Mouse (Mus musculus) layer of hippocampus, postnatal 14 days (tissue): ENCODE results near the gene Gm49396. TPM values are rescaled to one million over a fixed set of nuclear protein-coding genes. Genes with fewer than 3 reads are reported as not detected.

Experiments used
- DNase-seq, 2 experiments: peaks; one replicate each; pipeline ENCODE4 v3.0.0; 2021 to 2022; ENCODE audit warnings: low spot score in 2 of 2, mixed read lengths in 1 of 2
- microRNA-seq, 2 experiments: library from miRNA; unstranded; fragments of <30 nt; microRNA quantifications; one replicate each; pipeline ENCODE4 v1.2.0; 2021
- total RNA-seq, 2 experiments: library from RNA; stranded (reverse); gene quantifications; 2 replicates each; pipeline ENCODE4 v1.2.3; 2021

Gm49396 gene
- total RNA-seq, 2 experiments from 2014 or later, result 4.7 to 5.3 TPM

- no peak for DNase-seq
Measured at GRCm38 (mm10) chr7:30608476-30608875, 45.3 kb downstream of the Gm49396 start.

GRCm38 (mm10) chr7:30610043-30610442 is 46.9 kb downstream of the Gm49396 start:
- DNase-seq, result no peak

- no peak for DNase-seq
Measured at GRCm38 (mm10) chr7:30612654-30613402, 49.7 kb downstream of the Gm49396 start, which contains the start of gene Upk1a. TSS of gene Upk1a (minus strand) at chr7:30612847.

- peak; percentile 36 to 46 for DNase-seq
Measured at GRCm38 (mm10) chr7:30613529-30614112, 50.5 kb downstream of the Gm49396 start.

- DNase-seq, result no peak
Measured at GRCm38 (mm10) chr7:30614454-30614853, 51.3 kb downstream of the Gm49396 start.

- no peak for DNase-seq
Measured at GRCm38 (mm10) chr7:30615049-30615760, 52.1 kb downstream of the Gm49396 start.

Small RNAs within 50 kb of the gene (microRNA-seq; reads per million reads assigned to microRNA genes)
- gene Gm38670 (0.23 to 0.28 reads per million in 2 experiments), gene Mir3569 (0.23 to 2.0 reads per million in 2 experiments)

Other genes starting within 250 kb of the Gm49396 start
- gene Syne4, start 248.5 kb upstream of the Gm49396 start, total RNA-seq, result 1 to 10 TPM; 4.2 to 5.8 TPM
- gene E130208F15Rik, start 241.6 kb upstream of the Gm49396 start, total RNA-seq, result under 1 TPM; 0.43 to 0.74 TPM
- 1 to 10 TPM; 7.8 to 8.9 TPM for gene Sdhaf1, start 239.4 kb upstream of the Gm49396 start, total RNA-seq
- 10 to 100 TPM; 32.5 to 35.5 TPM for gene Lrfn3, start 200.6 kb upstream of the Gm49396 start, total RNA-seq
- gene Tyrobp, start 149.6 kb upstream of the Gm49396 start, total RNA-seq, result 10 to 100 TPM; 26.7 to 30.1 TPM
- gene Hcst, start 143.5 kb upstream of the Gm49396 start, total RNA-seq, result not detected
- gene Nfkbid, start 141.6 kb upstream of the Gm49396 start, total RNA-seq, result 1 to 10 TPM; 3.7 to 3.8 TPM
- 100 to 1,000 TPM; 981 to 987 TPM for gene Aplp1, start 117.8 kb upstream of the Gm49396 start, total RNA-seq
- gene Kirrel2, start 105.7 kb upstream of the Gm49396 start, total RNA-seq, result 10 to 100 TPM in 1 of 2 experiments, 1 to 10 TPM in 1; 8.5 to 15.5 TPM
- 1 to 10 TPM; 1.2 to 1.3 TPM for gene Nphs1, start 105.0 kb upstream of the Gm49396 start, total RNA-seq
- gene Prodh2, start 69.7 kb upstream of the Gm49396 start, total RNA-seq, result not detected
- gene Arhgap33, start 28.3 kb upstream of the Gm49396 start, total RNA-seq, result 100 to 1,000 TPM; 160 to 163 TPM
- 1 to 10 TPM; 6.2 to 6.6 TPM for gene Hspb6, start 11.2 kb upstream of the Gm49396 start, total RNA-seq
- gene Proser3, start 11.0 kb upstream of the Gm49396 start, total RNA-seq, result 1 to 10 TPM; 4.9 to 5.9 TPM
- gene Lin37, start 3.5 kb upstream of the Gm49396 start, total RNA-seq, result 10 to 100 TPM; 34.1 to 43.4 TPM
- gene U2af1l4, start within 50 bp of the Gm49396 start, total RNA-seq, result 10 to 100 TPM; 57.4 to 62.5 TPM
- 10 to 100 TPM; 77.0 to 84.1 TPM for gene Psenen, start 283 bp downstream of the Gm49396 start, total RNA-seq
- 1 to 10 TPM; 2.1 to 3.7 TPM for gene Igflr1, start 2.1 kb downstream of the Gm49396 start, total RNA-seq
- gene Kmt2b, start 25.4 kb downstream of the Gm49396 start, total RNA-seq, result 10 to 100 TPM; 46.1 to 54.4 TPM
- not detected for gene Zbtb32, start 35.6 kb downstream of the Gm49396 start, total RNA-seq
- gene Upk1a, start 49.5 kb downstream of the Gm49396 start, total RNA-seq, result under 1 TPM in 1 of 2 experiments, not detected in 1; 0.52 TPM
- 100 to 1,000 TPM; 793 to 817 TPM for gene Cox6b1, start 62.8 kb downstream of the Gm49396 start, total RNA-seq
- not detected for gene Etv2, start 72.5 kb downstream of the Gm49396 start, total RNA-seq
- 10 to 100 TPM; 70.4 to 75.5 TPM for gene Rbm42, start 87.0 kb downstream of the Gm49396 start, total RNA-seq
- gene Haus5, start 101.7 kb downstream of the Gm49396 start, total RNA-seq, result 1 to 10 TPM; 4.5 to 5.0 TPM
- not detected for gene Pmis2, start 108.3 kb downstream of the Gm49396 start, total RNA-seq
- not detected for gene 2200002J24Rik, start 135.6 kb downstream of the Gm49396 start, total RNA-seq
- 1 to 10 TPM in 1 of 2 experiments, under 1 TPM in 1; 0.79 to 1.4 TPM for gene Atp4a, start 148.9 kb downstream of the Gm49396 start, total RNA-seq
- gene Tmem147, start 166.2 kb downstream of the Gm49396 start, total RNA-seq, result 100 to 1,000 TPM; 127 to 143 TPM
- gene Gapdhs, start 180.3 kb downstream of the Gm49396 start, total RNA-seq, result not detected
- 10 to 100 TPM in 1 of 2 experiments, 1 to 10 TPM in 1; 6.8 to 10.7 TPM for gene Sbsn, start 188.1 kb downstream of the Gm49396 start, total RNA-seq
- gene Dmkn, start 200.4 kb downstream of the Gm49396 start, total RNA-seq, result 1 to 10 TPM; 1.3 to 2.2 TPM
- not detected for gene Krtdap, start 224.6 kb downstream of the Gm49396 start, total RNA-seq